20 mouse cellular contexts compared by ENCODE assay signal in the genomic region with DNA sequence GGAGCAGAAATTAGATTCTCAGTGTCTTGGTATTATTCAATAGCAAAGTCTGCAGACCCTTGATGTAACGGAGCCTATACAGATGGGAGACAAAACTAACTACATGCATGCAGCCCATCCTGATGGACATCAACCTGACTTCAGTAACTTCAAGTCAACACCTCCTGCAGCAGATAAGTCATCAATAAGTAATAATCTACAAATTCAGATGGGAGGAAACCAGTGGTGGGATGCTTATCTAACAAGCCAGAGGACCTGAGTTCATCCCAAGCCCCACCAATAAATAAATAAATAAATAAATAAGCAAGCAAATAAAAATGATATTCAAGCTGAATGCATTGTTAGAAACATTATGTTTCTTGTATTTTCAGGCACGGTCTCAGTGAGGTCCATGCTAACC.
"Had no signal": no experiment of that assay in that cellular context is flagged by ENCODE, and none has a peak within 500 bp of the region (broad histone marks: within the 10 kb centered on the region; RNA-seq: fewer than 3 reads in every experiment).

No protein-coding gene starts in this region.

- H3K9ac ChIP-seq: limb, embryonic 13.5 days; lung, embryonic 14.5 days; midbrain, embryonic 13.5 days; neural tube, embryonic 13.5 days had no signal

- H3K4me3 ChIP-seq: limb, embryonic 10.5 days; limb, embryonic 13.5 days; megakaryocyte, embryonic 14.5 days; midbrain, embryonic 10.5 days; midbrain, embryonic 13.5 days; myocyte; neural tube, embryonic 13.5 days had no signal

- H3K9me3 ChIP-seq: limb, embryonic 10.5 days; limb, embryonic 13.5 days; megakaryocyte, embryonic 14.5 days; midbrain, embryonic 10.5 days; midbrain, embryonic 13.5 days; neural tube, embryonic 13.5 days had no signal

- DNase-seq: kidney, adult 18-20 months; kidney, adult 9 months; kidney, postnatal 14 days; kidney, postnatal 4 days; lung, embryonic 14.5 days; retina, postnatal 1 day; right cerebral cortex, postnatal 25 days; spleen, adult 18-20 months; thymus, adult 18-20 months; thymus, postnatal 36 days had no signal

- H3K36me3 ChIP-seq: midbrain, embryonic 13.5 days; neural tube, embryonic 13.5 days had no signal

- H3K27ac ChIP-seq: limb, embryonic 10.5 days; limb, embryonic 13.5 days; midbrain, embryonic 10.5 days; midbrain, embryonic 13.5 days; neural tube, embryonic 13.5 days had no signal

- H3K27me3 ChIP-seq: limb, embryonic 13.5 days; megakaryocyte, embryonic 14.5 days; midbrain, embryonic 13.5 days; neural tube, embryonic 13.5 days had no signal

- ATAC-seq: intestine, embryonic 16.5 days; lung, postnatal 0 days; midbrain, embryonic 13.5 days; midbrain, embryonic 16.5 days had no signal

- H3K4me2 ChIP-seq: limb, embryonic 13.5 days; midbrain, embryonic 13.5 days; neural tube, embryonic 13.5 days had no signal
